Mouse (Mus musculus): ENCODE results near the gene Pik3cd. TPM values are rescaled to one million over a fixed set of nuclear protein-coding genes. Genes with fewer than 3 reads are reported as not detected.

Gene Pik3cd
- total RNA-seq, 2 experiments from 2014 or later, result 2.7 to 3.8 TPM

DNA sequence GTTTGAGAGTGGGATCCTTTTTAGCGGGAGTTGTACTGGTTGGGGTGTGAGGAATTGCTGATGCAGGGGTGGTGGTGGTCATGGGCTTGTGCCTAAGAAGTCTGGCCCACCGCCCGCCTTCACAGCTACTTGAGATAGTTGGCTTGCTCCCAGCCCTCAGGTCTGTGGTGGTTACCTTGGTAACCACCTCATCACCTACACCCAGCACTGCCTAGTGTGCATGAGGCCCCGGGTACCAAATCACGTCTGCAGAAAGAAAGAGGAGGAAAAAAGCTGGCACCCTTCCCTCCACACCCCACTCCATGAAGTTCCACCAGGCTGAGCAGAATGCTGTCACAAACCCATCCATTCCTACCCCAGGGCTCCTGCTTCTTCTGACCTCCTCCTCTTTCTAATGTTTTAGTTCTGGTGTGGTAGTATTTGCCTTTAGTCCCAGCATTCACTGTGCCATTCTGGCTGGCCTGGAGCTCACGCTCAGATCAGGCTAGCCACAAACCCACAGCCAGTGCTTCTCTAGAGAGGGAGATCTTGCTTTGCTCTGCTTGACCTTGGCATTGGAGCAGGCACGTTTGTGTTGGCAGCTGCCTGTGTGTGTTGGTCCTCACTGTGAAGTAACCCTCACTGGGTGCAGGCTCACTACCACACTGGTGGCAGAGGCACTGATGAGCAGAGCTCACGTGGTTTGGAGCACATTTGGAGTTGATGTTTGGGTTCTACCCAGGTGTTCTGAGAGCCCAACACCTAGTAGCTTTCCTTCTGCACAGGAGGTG, 92.9 kb downstream of the Pik3cd start:
- peak; percentile 41 to 46 for DNase-seq

DNA sequence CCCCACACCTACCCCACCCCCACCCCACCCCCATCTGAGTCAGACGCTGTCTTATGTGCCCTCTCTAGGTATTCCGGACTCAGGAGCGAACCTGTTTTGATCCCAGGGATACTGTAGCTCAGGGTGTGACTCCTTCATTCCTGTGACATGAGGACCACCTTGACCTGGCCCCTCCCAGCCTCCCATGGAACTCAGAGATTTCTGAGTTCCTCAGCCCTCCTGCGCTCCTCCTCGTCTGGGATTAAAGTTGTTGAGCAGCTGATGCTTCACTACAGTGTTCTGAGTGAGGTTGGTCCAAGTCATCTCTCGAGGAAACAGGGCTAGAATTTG, 94.1 kb downstream of the Pik3cd start:
- DNase-seq, result no peak

DNA sequence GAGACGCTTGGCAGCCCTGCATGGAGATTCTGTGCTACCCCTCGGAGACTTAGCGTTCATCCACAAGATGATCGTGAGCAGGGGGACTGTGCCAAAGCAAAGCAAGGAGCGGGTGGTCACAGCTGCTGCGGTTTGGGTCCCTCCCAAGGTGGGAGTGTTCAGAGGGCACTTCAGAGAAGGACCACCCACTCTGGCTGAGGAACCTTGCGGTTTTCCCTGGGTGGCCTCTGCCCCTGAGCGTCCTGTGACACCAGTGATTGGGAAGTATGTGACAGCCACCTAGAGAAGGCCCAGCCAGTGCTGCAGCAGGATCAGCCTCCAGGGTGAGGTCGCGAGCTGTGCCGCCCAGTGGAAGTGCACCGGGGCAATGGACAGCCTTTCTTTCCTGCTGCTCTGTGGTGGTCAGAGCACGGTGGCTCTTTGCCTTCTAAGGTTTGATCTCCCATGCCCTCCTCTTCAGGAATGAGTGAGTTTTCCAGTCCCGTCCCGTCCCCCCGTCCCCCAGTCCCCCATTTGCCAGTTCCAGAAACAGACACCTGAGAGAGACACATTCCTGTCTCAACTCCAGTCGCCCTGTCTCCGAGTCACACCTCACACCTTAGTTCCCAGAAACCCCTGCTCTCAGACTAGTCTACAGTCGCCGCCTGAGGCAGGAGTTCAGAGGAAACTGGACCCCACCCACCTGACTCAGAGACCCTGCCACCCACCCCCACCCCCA, 94.6 kb downstream of the Pik3cd start:
- DNase-seq, result no peak

DNA sequence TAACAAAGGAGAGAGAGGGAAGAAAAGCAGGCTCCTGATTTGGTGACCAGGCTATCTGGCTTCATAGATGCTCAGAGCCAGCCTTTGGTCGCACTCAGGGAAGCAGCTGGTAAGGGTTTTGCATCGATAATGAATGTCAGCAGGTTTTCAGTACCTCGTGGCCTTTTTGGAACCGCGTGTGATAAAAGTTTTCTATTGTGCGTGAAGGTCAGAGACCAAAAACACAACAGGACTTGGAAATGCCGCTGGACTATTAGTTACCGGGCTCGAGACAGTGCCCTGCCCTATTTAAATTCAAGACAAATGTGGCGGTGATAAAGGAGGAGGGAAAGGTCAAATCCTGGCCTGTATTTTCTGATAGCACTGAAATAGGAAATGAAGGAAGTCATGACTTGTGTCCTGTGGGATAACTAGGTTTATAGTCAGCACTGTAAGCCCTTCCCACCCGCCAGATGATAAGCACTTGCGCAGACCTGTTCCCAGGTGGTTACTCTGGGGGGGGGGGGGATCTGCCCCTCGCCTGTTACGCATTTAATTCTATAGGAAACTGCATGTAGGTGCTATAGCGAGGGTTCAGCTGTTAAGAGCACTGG, 95.5 kb downstream of the Pik3cd start:
- DNase-seq, result no peak

DNA sequence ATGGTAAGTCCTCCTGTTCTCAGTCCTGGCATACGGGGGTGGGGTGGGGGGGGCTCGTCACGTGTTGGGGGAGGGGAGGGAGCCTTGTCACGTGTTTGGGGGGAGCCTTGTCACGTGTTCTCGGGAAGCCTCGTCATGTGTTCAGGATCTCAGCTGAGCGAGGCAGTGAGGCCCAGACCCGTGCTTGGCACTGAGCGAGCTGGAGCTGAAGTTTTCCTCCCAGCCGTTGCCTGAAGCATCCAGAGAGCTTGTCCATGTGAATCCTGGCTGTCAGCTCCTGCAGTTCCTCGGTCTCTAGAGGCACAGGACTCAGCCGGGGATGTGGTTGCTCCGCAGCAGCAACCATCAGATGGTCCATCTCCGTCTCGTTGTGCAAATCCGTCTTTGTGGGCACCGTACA, 96.3 kb downstream of the Pik3cd start:
- DNase-seq, result no peak

DNA sequence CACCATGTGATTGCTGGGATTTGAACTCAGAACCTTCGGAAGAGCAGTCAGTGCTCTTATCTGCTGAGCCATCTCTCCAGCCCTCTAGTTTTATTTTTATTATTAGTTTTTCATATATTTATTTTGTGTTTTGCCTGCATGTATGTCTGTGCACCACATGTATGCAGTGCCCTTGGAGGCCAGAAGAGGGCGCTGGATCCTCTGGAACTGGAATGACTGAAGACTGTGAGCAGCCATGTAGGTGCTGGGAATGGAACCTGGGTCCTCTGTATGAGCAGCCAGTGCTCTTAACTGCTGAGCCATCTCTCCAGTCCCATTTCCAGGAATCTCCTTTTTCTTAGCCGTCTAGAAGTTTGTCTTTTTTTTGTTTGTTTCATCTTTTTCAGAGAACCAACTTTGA, 97.9 kb downstream of the Pik3cd start:
- no peak for DNase-seq

DNA sequence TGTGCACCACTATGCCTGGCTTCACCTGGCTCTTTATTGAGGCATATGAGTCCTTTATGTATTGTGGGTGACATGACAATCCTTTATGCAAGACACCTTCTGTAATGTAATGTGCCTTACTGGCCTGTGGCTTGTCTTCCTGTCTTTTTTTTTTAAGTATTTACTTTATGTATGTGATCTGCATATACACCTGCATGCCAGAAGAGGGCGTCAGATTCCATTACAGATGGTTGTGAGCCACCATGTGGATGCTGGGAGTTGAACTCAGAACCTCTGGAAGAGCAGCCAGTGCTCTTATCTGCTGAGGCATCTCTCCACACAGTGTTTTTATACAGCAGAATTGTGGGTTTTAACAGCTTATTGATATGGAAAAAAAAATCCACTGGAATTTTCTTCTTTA, 98.5 kb downstream of the Pik3cd start:
- no peak for DNase-seq

DNA sequence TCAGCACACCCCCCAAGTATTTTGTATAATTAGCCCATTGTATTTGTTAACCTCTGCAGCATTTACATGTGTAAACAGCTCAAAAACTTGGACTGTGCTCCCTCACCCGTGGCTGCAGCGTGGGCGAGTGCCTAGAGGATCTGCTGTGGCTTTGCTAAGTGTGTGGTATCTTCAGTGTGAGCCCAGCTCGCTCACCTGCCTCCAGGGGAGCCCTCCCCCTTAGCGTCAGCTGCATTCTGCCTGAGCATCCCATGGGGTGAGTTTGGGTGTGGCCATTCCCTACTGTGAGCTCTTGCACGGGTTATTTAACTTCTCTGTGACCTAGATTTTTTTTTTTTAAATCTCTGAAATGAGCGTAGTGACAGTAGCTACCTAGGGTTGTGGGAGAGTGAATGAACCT, 100.1 kb downstream of the Pik3cd start:
- DNase-seq, result no peak

DNA sequence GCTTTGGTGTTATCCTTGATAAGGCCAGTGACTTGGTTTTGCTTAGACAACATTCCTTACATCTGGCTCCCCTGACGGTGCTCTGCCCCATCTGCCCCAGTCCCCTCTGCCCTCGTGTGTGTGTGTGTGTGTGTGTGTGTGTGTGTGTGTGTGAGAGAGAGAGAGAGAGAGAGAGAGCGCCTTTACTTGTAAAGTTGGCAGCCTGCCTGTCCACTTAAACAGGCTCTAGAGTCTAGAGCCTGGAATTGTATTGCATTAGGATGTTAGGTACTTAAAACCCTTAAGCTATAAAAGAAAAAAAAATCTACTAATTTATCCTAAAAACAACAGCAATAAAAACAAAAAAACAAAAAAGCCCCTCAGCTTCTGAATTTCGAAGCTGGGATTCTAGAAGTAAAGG, 100.9 kb downstream of the Pik3cd start:
- no peak for DNase-seq

DNA sequence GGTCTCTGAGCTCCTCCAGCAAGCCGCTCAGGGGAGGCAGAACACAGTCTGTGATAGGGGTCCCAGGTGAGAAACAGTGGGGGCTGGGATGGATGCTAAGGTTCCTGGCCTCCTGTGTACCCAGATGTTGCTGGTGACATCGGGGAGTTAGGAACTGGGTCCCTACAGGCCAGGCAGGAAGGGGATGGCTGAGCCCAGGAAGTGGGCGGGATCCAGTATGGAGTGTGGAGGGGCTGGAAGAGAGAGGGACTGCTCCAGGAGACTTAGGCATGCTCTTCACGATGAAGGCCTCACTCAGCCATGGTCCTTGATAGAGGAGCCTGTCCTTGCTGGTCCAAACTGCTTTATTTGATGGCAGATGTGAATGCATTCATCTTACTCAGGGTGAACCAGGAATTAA, 102.2 kb downstream of the Pik3cd start:
- DNase-seq, result no peak

DNA sequence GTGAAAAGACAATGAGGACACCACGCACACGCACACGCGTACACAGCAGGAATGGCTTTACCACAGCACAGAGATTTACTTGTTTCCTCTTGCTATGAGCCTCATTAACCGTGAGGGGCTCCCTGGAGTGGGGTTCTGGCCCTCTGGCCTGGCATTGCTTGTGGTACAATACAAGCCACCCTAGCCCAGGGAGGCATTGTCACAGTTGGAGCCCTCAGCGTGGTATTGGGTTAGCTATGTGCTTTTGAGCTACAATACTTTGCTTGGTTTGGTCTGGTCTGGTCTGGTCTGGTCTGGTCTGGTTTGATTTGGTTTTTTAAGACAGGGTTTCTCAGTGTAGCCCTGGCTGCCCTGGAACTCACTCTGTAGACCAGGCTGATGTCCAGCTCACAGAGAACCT, 102.8 kb downstream of the Pik3cd start:
- no peak for DNase-seq

Small RNA genes within 50 kb of the gene (microRNA-seq; reads per million reads assigned to microRNA genes)
- not detected for gene Mir7023

Other genes starting within 250 kb of the Pik3cd start
- gene Rbp7, start 247.6 kb downstream of the Pik3cd start, total RNA-seq (2021), result 10 to 100 TPM; 16.5 to 67.6 TPM
- gene Tmem274, start 225.2 kb downstream of the Pik3cd start, total RNA-seq (2021), result not detected
- gene Nmnat1, start 217.4 kb downstream of the Pik3cd start, total RNA-seq (2021), result 10 to 100 TPM; 16.4 to 17.8 TPM
- gene Lzic, start 217.3 kb downstream of the Pik3cd start, total RNA-seq (2021), result 10 to 100 TPM; 28.5 to 29.3 TPM
- 10 to 100 TPM; 21.0 to 39.0 TPM for gene Ctnnbip1, start 184.3 kb downstream of the Pik3cd start, total RNA-seq (2021)
- gene Clstn1, start 116.1 kb downstream of the Pik3cd start, total RNA-seq (2021), result 10 to 100 TPM; 92.4 to 97.7 TPM
- gene Tmem201, start 35.5 kb upstream of the Pik3cd start, total RNA-seq (2021), result 10 to 100 TPM; 29.7 to 31.6 TPM
- gene Slc25a33, start 71.7 kb upstream of the Pik3cd start, total RNA-seq (2021), result 10 to 100 TPM; 18.3 to 31.6 TPM

Data from adrenal gland, postnatal 36 days (tissue).